Mouse (Mus musculus) layer of hippocampus, postnatal 14 days (tissue): Measurements from ENCODE around the gene Tmem222. TPM values are rescaled to one million over a fixed set of nuclear protein-coding genes. Genes with fewer than 3 reads are reported as not detected.

Experiments
- DNase-seq, 2 experiments: peaks; one replicate each; pipeline ENCODE4 v3.0.0; 2021 to 2022; ENCODE audit warnings: low spot score in 2 of 2, mixed read lengths in 1 of 2
- total RNA-seq, 2 experiments: library from RNA; stranded (reverse); gene quantifications; 2 replicates each; pipeline ENCODE4 v1.2.3; 2021

Gene Tmem222
- total RNA-seq, 2 experiments from 2014 or later = 78.2 to 78.4 TPM

DNA sequence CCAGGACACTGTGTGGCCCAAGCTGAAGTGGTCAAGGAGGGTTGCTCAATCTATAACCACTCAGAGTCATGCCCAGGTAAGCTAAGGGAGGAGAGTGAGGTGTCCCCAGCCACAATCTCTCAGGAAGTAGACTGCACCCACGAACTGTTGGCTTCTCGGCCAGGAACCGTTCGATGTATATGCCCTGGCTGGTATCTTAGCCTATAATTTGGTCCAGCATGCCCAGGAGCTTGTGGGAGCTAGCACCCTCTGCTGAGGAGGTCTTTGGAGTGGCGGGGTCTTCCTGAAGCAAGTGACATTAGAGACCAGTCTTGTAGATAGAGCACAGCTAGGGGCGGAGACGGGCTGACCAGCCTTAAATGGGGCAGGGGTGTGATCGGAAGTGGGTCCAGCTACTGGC, 55.9 kb downstream of the Tmem222 start:
- DNase-seq = no peak

DNA sequence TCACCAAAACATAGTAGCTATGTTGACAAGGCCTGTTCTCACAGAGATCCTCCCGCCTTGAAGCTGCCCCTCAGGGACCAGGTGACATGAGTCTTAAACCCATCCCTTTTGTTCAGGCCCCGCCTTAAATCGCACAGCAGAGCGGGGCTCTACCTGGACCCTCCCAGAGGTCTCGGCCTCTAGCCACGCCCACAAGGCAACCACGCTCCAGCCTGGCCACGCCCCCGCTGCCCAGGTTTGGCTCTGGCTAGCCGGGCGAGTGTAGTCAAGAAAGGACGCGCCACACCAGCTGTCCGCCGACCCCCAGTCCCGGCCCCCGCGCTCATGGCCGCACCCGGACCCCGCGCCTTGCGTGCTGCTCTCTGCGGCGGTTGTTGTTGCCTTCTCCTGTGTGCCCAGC, 56.9 kb downstream of the Tmem222 start:
- DNase-seq = no peak

DNA sequence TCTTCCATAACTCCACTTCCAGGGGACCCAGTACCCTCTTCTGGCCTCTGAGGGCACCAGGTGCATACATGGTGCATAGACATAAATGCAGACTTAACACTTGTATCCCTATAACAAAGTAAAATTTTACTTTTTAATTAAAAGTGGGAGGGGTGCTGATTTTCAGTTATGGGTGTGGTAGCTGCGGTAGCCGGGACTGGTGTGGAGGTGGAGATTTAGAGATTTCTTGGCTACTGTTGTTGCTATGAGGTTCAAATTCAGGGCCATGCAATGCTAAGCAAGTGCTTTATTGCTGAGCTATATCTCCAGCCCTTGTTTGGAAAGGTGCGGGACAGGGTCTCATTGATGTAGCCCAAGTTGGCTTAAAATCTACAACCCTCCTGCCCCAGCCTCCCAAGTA, 58.8 kb downstream of the Tmem222 start:
- DNase-seq = no peak

DNA sequence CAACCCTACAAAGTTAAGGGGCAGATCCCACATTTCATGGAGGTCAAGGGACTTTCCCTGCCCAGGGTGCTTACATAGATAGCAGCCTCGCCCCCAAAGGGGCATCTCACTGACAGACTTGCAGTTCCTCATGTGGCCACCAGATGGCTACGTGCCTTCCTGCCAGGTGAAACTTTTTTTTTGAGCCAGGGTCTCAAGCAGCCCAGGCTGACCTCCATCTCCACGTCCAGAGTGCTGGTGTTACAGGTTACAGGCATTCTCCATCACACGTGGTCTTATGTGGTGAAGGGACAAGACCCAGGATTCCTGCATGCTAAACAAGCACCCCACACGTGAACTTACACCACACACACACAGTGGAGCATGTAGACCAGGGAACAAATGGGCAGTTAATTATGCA, 60.0 kb downstream of the Tmem222 start:
- peak in 1 of 2 experiments; percentile 47 for DNase-seq

Other genes with a start within 250 kb of the Tmem222 start
- gene Wasf2, start 147.3 kb downstream of the Tmem222 start, total RNA-seq = 10 to 100 TPM; 37.4 to 45.0 TPM
- 1 to 10 TPM; 2.6 to 4.8 TPM for gene Cd164l2, start 65.7 kb downstream of the Tmem222 start, total RNA-seq
- 1 to 10 TPM; 8.2 to 9.2 TPM for gene Gpr3, start 65.3 kb downstream of the Tmem222 start, total RNA-seq
- 10 to 100 TPM in 1 of 2 experiments, 1 to 10 TPM in 1; 5.3 to 10.2 TPM for gene Map3k6, start 37.0 kb downstream of the Tmem222 start, total RNA-seq
- gene Sytl1, start 14.7 kb downstream of the Tmem222 start, total RNA-seq = under 1 TPM; 0.19 to 0.44 TPM
- 10 to 100 TPM; 67.8 to 68.9 TPM for gene Wdtc1, start 75.7 kb upstream of the Tmem222 start, total RNA-seq
- 10 to 100 TPM; 60.0 to 62.8 TPM for gene Slc9a1, start 91.9 kb upstream of the Tmem222 start, total RNA-seq
- under 1 TPM in 1 of 2 experiments, not detected in 1; 0.17 TPM for gene Tent5b, start 202.3 kb upstream of the Tmem222 start, total RNA-seq
- gene Trnp1, start 220.8 kb upstream of the Tmem222 start, total RNA-seq = 100 to 1,000 TPM; 188 to 190 TPM
- gene Kdf1, start 241.2 kb upstream of the Tmem222 start, total RNA-seq = not detected